Comparison of ENCODE assay signal across 12 mouse cellular contexts in the genomic region with DNA sequence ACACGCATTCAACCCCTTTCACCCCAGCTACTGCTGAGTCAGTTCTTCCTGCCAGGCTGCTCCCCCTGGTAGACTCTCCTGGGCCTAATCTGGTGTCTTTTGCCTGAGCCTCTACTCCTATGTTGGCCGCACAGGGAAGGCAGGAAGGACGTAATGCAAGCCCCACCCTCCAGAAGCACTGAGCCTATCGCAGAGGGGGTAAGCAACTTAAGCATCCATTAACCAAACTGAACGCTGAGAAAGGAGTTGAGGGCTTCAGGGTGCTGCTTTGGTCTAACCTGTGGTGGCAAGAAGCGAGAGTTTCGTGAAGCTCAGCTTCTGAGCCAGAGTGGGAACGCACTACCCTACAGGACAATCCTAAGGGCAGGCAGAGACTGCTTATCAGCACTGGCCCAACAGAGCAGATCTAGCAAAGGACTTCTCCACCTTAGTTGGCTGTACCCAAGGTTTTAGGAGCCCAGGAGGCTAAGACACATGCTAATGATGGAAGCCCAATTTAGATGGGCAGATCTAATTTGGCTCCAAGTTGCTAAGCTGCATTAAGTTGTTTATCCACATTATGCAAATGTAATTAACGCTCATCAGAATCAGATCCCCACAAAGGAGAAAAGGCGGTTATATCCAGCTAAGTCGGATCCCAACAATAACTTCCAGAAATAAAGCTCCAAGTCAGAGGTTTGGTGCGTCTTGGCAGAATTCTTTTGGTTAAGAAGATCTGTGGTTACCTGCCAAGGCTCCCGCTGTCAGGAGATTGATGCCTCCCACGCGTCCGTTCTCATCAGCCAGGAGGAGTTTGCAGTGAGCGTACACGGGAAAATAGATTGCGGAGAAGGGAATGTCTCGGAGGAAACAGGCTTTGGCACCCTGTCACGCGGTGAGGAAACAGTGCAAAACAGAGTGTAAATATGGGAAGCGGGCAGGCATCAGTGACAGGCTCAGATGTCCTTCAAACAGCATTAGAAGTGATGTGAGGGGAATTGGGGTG.
DNase-seq lines count a peak whose midpoint lies in the region; ATAC-seq lines count a peak whose summit lies in the region.
"Had no signal": no experiment of that assay in that cellular context is flagged by ENCODE, and none has a peak within 500 bp of the region (broad histone marks: within the 10 kb centered on the region; RNA-seq: fewer than 3 reads in every experiment).

No protein-coding gene starts in this region.

- H3K27me3 ChIP-seq in forebrain, embryonic 13.5 days = no peaks in the 10 kb centered on the region
- no peaks in the 10 kb centered on the region for H3K27me3 ChIP-seq in forebrain, embryonic 12.5 days
- no peaks in the 10 kb centered on the region for H3K27me3 ChIP-seq in hindbrain, embryonic 16.5 days (replicated peaks; ENCODE audit: control insufficient read depth, insufficient read depth, low read length)
- H3K27me3 ChIP-seq: liver, embryonic 15.5 days; midbrain, embryonic 15.5 days had no signal

- peak; percentile 74 for ATAC-seq in forebrain, embryonic 13.5 days
- ATAC-seq in forebrain, embryonic 12.5 days (ENCODE audit: low FRiP score) = no peak
- ATAC-seq in hindbrain, embryonic 16.5 days = peak; percentile 37; the same call in 1 of the 2 replicates
- ATAC-seq: midbrain, embryonic 15.5 days had no signal

- no peak overlapping the region for H3K9ac ChIP-seq in forebrain, embryonic 13.5 days
- H3K9ac ChIP-seq in forebrain, embryonic 12.5 days = no peak overlapping the region
- H3K9ac ChIP-seq in hindbrain, embryonic 16.5 days (ENCODE audit: low read depth, low read length) = no peak overlapping the region
- H3K9ac ChIP-seq: liver, embryonic 15.5 days; midbrain, embryonic 15.5 days had no signal

- peaks cover 14% of the 10 kb centered on the region for H3K4me1 ChIP-seq in forebrain, embryonic 13.5 days
- H3K4me1 ChIP-seq in forebrain, embryonic 12.5 days = 0 out of 2 replicates have a peak, but pooled peaks cover 5% of the 10 kb centered on the region
- H3K4me1 ChIP-seq in hindbrain, embryonic 16.5 days (ENCODE audit: control insufficient read depth, insufficient read depth, low read depth, low read length) = peaks cover 5% of the 10 kb centered on the region; the same call in 1 of the 2 replicates
- H3K4me1 ChIP-seq: midbrain, embryonic 15.5 days had no signal

- no peak overlapping the region for H3K27ac ChIP-seq in forebrain, embryonic 13.5 days
- H3K27ac ChIP-seq in forebrain, embryonic 12.5 days = no peak overlapping the region
- no peak overlapping the region for H3K27ac ChIP-seq in hindbrain, embryonic 16.5 days (ENCODE audit: low read depth, low read length)
- H3K27ac ChIP-seq: gastrocnemius, adult 2 months; liver, embryonic 15.5 days; midbrain, embryonic 15.5 days had no signal

- 54% methylated on average over 23 of the region's 23 CpGs for WGBS in forebrain, embryonic 13.5 days
- WGBS in forebrain, embryonic 12.5 days = 65% methylated on average over 23 of the region's 23 CpGs
- WGBS in hindbrain, embryonic 16.5 days = 58% methylated on average over 23 of the region's 23 CpGs

- peak overlapping the region; percentile 24 for H3K4me2 ChIP-seq in forebrain, embryonic 13.5 days
- no peak overlapping the region for H3K4me2 ChIP-seq in forebrain, embryonic 12.5 days
- H3K4me2 ChIP-seq in hindbrain, embryonic 16.5 days (ENCODE audit: low read length) = no peak overlapping the region
- H3K4me2 ChIP-seq: liver, embryonic 15.5 days; midbrain, embryonic 15.5 days had no signal

- DNase-seq in right cerebral cortex, adult 18-20 months = peak; percentile 81
- no peak for DNase-seq in right cerebral cortex, postnatal 14 days
- DNase-seq in telencephalon, adult 2 months (ENCODE audit: low read depth, low spot score) = peak; percentile 80
- no peak for DNase-seq in adipocyte (ENCODE audit: low spot score)
- no peak for DNase-seq in testis, postnatal 10 days (ENCODE audit: low spot score)
- DNase-seq: gastrocnemius, adult 2 months; heart, postnatal 10 days had no signal

- peaks cover 44% of the 10 kb centered on the region for H3K36me3 ChIP-seq in forebrain, embryonic 13.5 days (ENCODE audit: poor library complexity, severe bottlenecking)
- peaks cover 37% of the 10 kb centered on the region for H3K36me3 ChIP-seq in forebrain, embryonic 12.5 days (replicated peaks)
- H3K36me3 ChIP-seq in hindbrain, embryonic 16.5 days (ENCODE audit: control insufficient read depth, insufficient read depth, low read length) = peaks cover 22% of the 10 kb centered on the region

- no peak overlapping the region for H3K4me3 ChIP-seq in forebrain, embryonic 13.5 days
- H3K4me3 ChIP-seq in forebrain, embryonic 12.5 days (replicated peaks) = no peak overlapping the region
- no peak overlapping the region for H3K4me3 ChIP-seq in hindbrain, embryonic 16.5 days (ENCODE audit: low read length)
- H3K4me3 ChIP-seq: gastrocnemius, adult 2 months; liver, embryonic 15.5 days; midbrain, embryonic 15.5 days had no signal

- H3K9me3 ChIP-seq in forebrain, embryonic 13.5 days (replicated peaks) = no peaks in the 10 kb centered on the region
- H3K9me3 ChIP-seq in forebrain, embryonic 12.5 days = no peaks in the 10 kb centered on the region
- no peaks in the 10 kb centered on the region for H3K9me3 ChIP-seq in hindbrain, embryonic 16.5 days (ENCODE audit: control insufficient read depth, low read length)
- H3K9me3 ChIP-seq: liver, embryonic 15.5 days; midbrain, embryonic 15.5 days had no signal

Comparison
In these comparisons a context has a peak if more than half of its experiments do, and no peak if none do; other contexts are left out.
1. DNase-seq: peak in right cerebral cortex, adult 18-20 months (single experiment) and telencephalon, adult 2 months (single experiment); none in right cerebral cortex, postnatal 14 days (single experiment), adipocyte (single experiment) and testis, postnatal 10 days (single experiment).